Mouse (Mus musculus) stomach, embryonic 14.5 days (tissue): ENCODE results near the gene Slc16a12. TPM values are rescaled to one million over a fixed set of nuclear protein-coding genes. Genes with fewer than 3 reads are reported as not detected.

Source experiments
- ATAC-seq: fragments of 200-750 bp; cut with Nextera tagmentation; 2 replicates; pipeline ENCODE4 v1.8.0; 2017; ENCODE audit warnings: low read depth, moderate TSS enrichment; ENCODE audit not compliant: insufficient number of reproducible peaks, insufficient read depth, low FRiP score
- H3K27ac ChIP-seq: fragments of 300-500 bp; sonication (generic); 2 replicates; pipeline ENCODE4 v1.5.1; 2014; ENCODE audit warnings: mild to moderate bottlenecking, low read length, moderate library complexity, mixed read lengths
- H3K27me3 ChIP-seq: fragments of 300-500 bp; sonication (generic); 2 replicates; pipeline ENCODE4 v1.6.1; 2014; ENCODE audit warnings: low read length, control low read depth, mixed read lengths; ENCODE audit not compliant: control insufficient read depth, insufficient read depth
- H3K36me3 ChIP-seq: fragments of 300-500 bp; sonication (generic); 2 replicates; pipeline ENCODE4 v1.6.1; 2014; ENCODE audit warnings: mild to moderate bottlenecking, control low read depth, low read length, moderate library complexity, mixed read lengths; ENCODE audit not compliant: control insufficient read depth, insufficient read depth
- H3K4me1 ChIP-seq: fragments of 300-500 bp; sonication (generic); 2 replicates; pipeline ENCODE4 v1.6.1; 2014; ENCODE audit warnings: low read length, control low read depth, mixed read lengths; ENCODE audit not compliant: control insufficient read depth, insufficient read depth
- H3K4me2 ChIP-seq: fragments of 300-500 bp; sonication (generic); replicated peaks from 2 replicates; pipeline ENCODE4 v1.6.1; 2014; ENCODE audit warnings: low read depth, low read length, control low read depth
- H3K4me3 ChIP-seq: fragments of 300-500 bp; sonication (generic); 2 replicates; pipeline ENCODE4 v1.5.1; 2014; ENCODE audit warnings: low read depth, low read length, control low read depth
- H3K9ac ChIP-seq: fragments of 300-500 bp; sonication (generic); replicated peaks from 2 replicates; pipeline ENCODE4 v1.6.1; 2014; ENCODE audit warnings: low read depth, mild to moderate bottlenecking, control low read depth, low read length, moderate library complexity, mixed read lengths
- H3K9me3 ChIP-seq: fragments of 300-500 bp; sonication (generic); 2 replicates; pipeline ENCODE4 v1.6.1; 2016; ENCODE audit warnings: low read depth, low read length, control low read depth; ENCODE audit not compliant: control insufficient read depth
- WGBS: fragments of 180-500 bp; shearing (Covaris S2); extraction: QIAGEN DNeasy Blood & Tissue Kit; methylation state at CpG from one replicate; pipeline ENCODE4 v1.1.7; 2014; 5-methylcytosine and 5-hydroxymethylcytosine counted together
- polyA plus RNA-seq: library from polyadenylated mRNA; unstranded; fragments of >200 nt; fragmentation: Nextera tagmentation; extraction: Ambion mirVana; gene quantifications from 2 replicates; pipeline ENCODE4 v1.2.1, GENCODE M21; 2014

Slc16a12 gene
- polyA plus RNA-seq, 1 experiment from 2014 or later: 2.7 TPM

- Histone ChIP-seq H3K4me1 (no peaks in the 10 kb centered on the region), H3K9me3 (no peaks in the 10 kb centered on the region), H3K27ac (no peak overlapping the region), H3K4me3 (no peak overlapping the region), H3K36me3 (no peaks in the 10 kb centered on the region), H3K27me3 (no peaks in the 10 kb centered on the region), H3K4me2 (no peak overlapping the region), H3K9ac (no peak overlapping the region)
- WGBS: 93% methylated on average over 4 of the region's 4 CpGs
- ATAC-seq: no peak
These were observed 22.5 kb downstream of the Slc16a12 start for GRCm38 (mm10) chr19:34724598-34724997.

- H3K27ac ChIP-seq: no peak overlapping the region
- WGBS: 82% methylated on average over 3 of the region's 3 CpGs
- no peak for ATAC-seq
- no peaks in the 10 kb centered on the region for H3K9me3 ChIP-seq
- H3K4me2 ChIP-seq: no peak overlapping the region
- H3K4me3 ChIP-seq: no peak overlapping the region
- no peaks in the 10 kb centered on the region for H3K27me3 ChIP-seq
- no peaks in the 10 kb centered on the region for H3K36me3 ChIP-seq
- H3K4me1 ChIP-seq: no peaks in the 10 kb centered on the region
- H3K9ac ChIP-seq: no peak overlapping the region
These were observed 24.5 kb downstream of the Slc16a12 start for GRCm38 (mm10) chr19:34722541-34722940.

GRCm38 (mm10) chr19:34720130-34720529, 27.0 kb downstream of the Slc16a12 start:
- no peak overlapping the region for H3K4me2 ChIP-seq
- H3K4me3 ChIP-seq: no peak overlapping the region
- no peaks in the 10 kb centered on the region for H3K27me3 ChIP-seq
- no peaks in the 10 kb centered on the region for H3K4me1 ChIP-seq
- H3K9ac ChIP-seq: no peak overlapping the region
- no peaks in the 10 kb centered on the region for H3K9me3 ChIP-seq
- ATAC-seq: no peak
- no peaks in the 10 kb centered on the region for H3K36me3 ChIP-seq
- H3K27ac ChIP-seq: no peak overlapping the region

GRCm38 (mm10) chr19:34718963-34719362, 28.1 kb downstream of the Slc16a12 start:
- Histone ChIP-seq H3K4me1 (no peaks in the 10 kb centered on the region), H3K27me3 (no peaks in the 10 kb centered on the region), H3K4me3 (no peak overlapping the region), H3K36me3 (no peaks in the 10 kb centered on the region), H3K27ac (no peak overlapping the region), H3K9me3 (no peaks in the 10 kb centered on the region), H3K9ac (no peak overlapping the region), H3K4me2 (no peak overlapping the region)
- WGBS: 82% methylated on average over 5 of the region's 5 CpGs
- no peak for ATAC-seq

GRCm38 (mm10) chr19:34718478-34718877, 28.6 kb downstream of the Slc16a12 start:
- H3K27me3 ChIP-seq: no peaks in the 10 kb centered on the region
- no peak overlapping the region for H3K4me3 ChIP-seq
- H3K4me2 ChIP-seq: no peak overlapping the region
- no peak overlapping the region for H3K9ac ChIP-seq
- 39% methylated on average over 2 of the region's 2 CpGs for WGBS
- no peak overlapping the region for H3K27ac ChIP-seq
- no peaks in the 10 kb centered on the region for H3K9me3 ChIP-seq
- no peaks in the 10 kb centered on the region for H3K36me3 ChIP-seq
- no peaks in the 10 kb centered on the region for H3K4me1 ChIP-seq
- ATAC-seq: no peak

GRCm38 (mm10) chr19:34715895-34716294, 31.2 kb downstream of the Slc16a12 start:
- Histone ChIP-seq H3K9ac (no peak overlapping the region), H3K4me1 (no peaks in the 10 kb centered on the region), H3K9me3 (no peaks in the 10 kb centered on the region), H3K4me2 (no peak overlapping the region), H3K27ac (no peak overlapping the region), H3K27me3 (no peaks in the 10 kb centered on the region), H3K4me3 (no peak overlapping the region), H3K36me3 (no peaks in the 10 kb centered on the region)
- no peak for ATAC-seq
- WGBS: 65% methylated on average over 1 of the region's 1 CpGs

- Histone ChIP-seq H3K27ac (no peak overlapping the region), H3K4me3 (no peak overlapping the region), H3K27me3 (no peaks in the 10 kb centered on the region), H3K9me3 (no peaks in the 10 kb centered on the region), H3K9ac (no peak overlapping the region), H3K4me2 (no peak overlapping the region), H3K4me1 (no peaks in the 10 kb centered on the region), H3K36me3 (no peaks in the 10 kb centered on the region)
- ATAC-seq: no peak
- WGBS: 26% methylated on average over 5 of the region's 5 CpGs
These were observed 32.8 kb downstream of the Slc16a12 start for GRCm38 (mm10) chr19:34714250-34714666.

GRCm38 (mm10) chr19:34712050-34712449, 35.0 kb downstream of the Slc16a12 start:
- no peaks in the 10 kb centered on the region for H3K4me1 ChIP-seq
- H3K4me3 ChIP-seq: no peak overlapping the region
- H3K9ac ChIP-seq: no peak overlapping the region
- no peak overlapping the region for H3K4me2 ChIP-seq
- 53% methylated on average over 2 of the region's 2 CpGs for WGBS
- H3K9me3 ChIP-seq: no peaks in the 10 kb centered on the region
- peak overlapping the region; percentile 27; the same call in 1 of the 2 replicates for H3K27ac ChIP-seq
- peak; percentile 56; the same call in 1 of the 2 replicates for ATAC-seq
- no peaks in the 10 kb centered on the region for H3K36me3 ChIP-seq
- no peaks in the 10 kb centered on the region for H3K27me3 ChIP-seq

GRCm38 (mm10) chr19:34708221-34708620, 38.9 kb downstream of the Slc16a12 start:
- no peak overlapping the region for H3K9ac ChIP-seq
- H3K4me3 ChIP-seq: no peak overlapping the region
- H3K4me2 ChIP-seq: no peak overlapping the region
- 85% methylated on average over 2 of the region's 2 CpGs for WGBS
- H3K27me3 ChIP-seq: no peaks in the 10 kb centered on the region
- no peaks in the 10 kb centered on the region for H3K36me3 ChIP-seq
- no peaks in the 10 kb centered on the region for H3K9me3 ChIP-seq
- H3K4me1 ChIP-seq: no peaks in the 10 kb centered on the region
- no peak for ATAC-seq
- no peak overlapping the region for H3K27ac ChIP-seq
